Mouse (Mus musculus) thymus, adult 2 months (tissue): ENCODE measurements at regions not wholly inside any gene's neighbourhood (a gene's known extent, or its start where the extent isn't known, plus 50 kb on each side); places are given as distances from the start of the nearest gene placed in this dataset.

ENCODE experiments used
- DNase-seq: peaks from one replicate; pipeline ENCODE4 v3.0.0; 2021
- H3K27ac ChIP-seq: fragments of 200-500 bp; 2 replicates; pipeline ENCODE4 v1.5.1; 2012; ENCODE audit warnings: low read length, control low read depth; ENCODE audit not compliant: control insufficient read depth, insufficient read depth
- H3K27me3 ChIP-seq: fragments of 200-500 bp; 2 replicates; pipeline ENCODE4 v1.6.1; 2012; ENCODE audit warnings: mild to moderate bottlenecking, low read length, moderate library complexity, mixed read lengths; ENCODE audit not compliant: control insufficient read depth, insufficient read depth
- H3K36me3 ChIP-seq: fragments of 200-500 bp; 2 replicates; pipeline ENCODE4 v1.6.1; 2012; ENCODE audit warnings: mild to moderate bottlenecking, low read length, moderate library complexity; ENCODE audit not compliant: control insufficient read depth, insufficient read depth
- H3K4me1 ChIP-seq: fragments of 200-500 bp; replicated peaks from 2 replicates; pipeline ENCODE4 v1.6.1; 2012; ENCODE audit warnings: low read length; ENCODE audit not compliant: control insufficient read depth, insufficient read depth
- H3K4me3 ChIP-seq: fragments of 200-500 bp; 2 replicates; pipeline ENCODE4 v1.5.1; 2012; ENCODE audit warnings: mild to moderate bottlenecking, low read length, control low read depth, moderate library complexity; ENCODE audit not compliant: control insufficient read depth, insufficient read depth
- CTCF ChIP-seq: fragments of 200-500 bp; IDR thresholded peaks from 2 replicates; pipeline ENCODE4 v1.5.1; 2012; ENCODE audit warnings: mild to moderate bottlenecking, control low read depth, low read length, moderate library complexity, borderline replicate concordance; ENCODE audit not compliant: control insufficient read depth, poor library complexity, insufficient read depth; ENCODE audit errors: extremely low read depth
- POLR2A ChIP-seq: fragments of 200-500 bp; IDR thresholded peaks from 2 replicates; pipeline ENCODE4 v1.6.1; 2012; ENCODE audit warnings: mild to moderate bottlenecking, low read length, control low read depth, moderate library complexity; ENCODE audit not compliant: control insufficient read depth, poor library complexity, insufficient read depth; ENCODE audit errors: extremely low read depth
- WGBS: fragments of 180-500 bp; shearing (Covaris S2); methylation state at CpG from one replicate; pipeline ENCODE4 v1.1.7; 2018; 5-methylcytosine and 5-hydroxymethylcytosine counted together

GRCm38 (mm10) chr3:136611682-136612081, 58.2 kb upstream of the Ppp3ca start:
- peak; percentile 36 for DNase-seq
- WGBS = 6% methylated on average over 4 of the region's 4 CpGs
- no peaks in the 10 kb centered on the region; the same call in 1 of the 2 replicates for H3K4me1 ChIP-seq
- no peaks in the 10 kb centered on the region for H3K27me3 ChIP-seq
- H3K36me3 ChIP-seq = no peaks in the 10 kb centered on the region
- no peak overlapping the region for H3K4me3 ChIP-seq
- H3K27ac ChIP-seq = no peak overlapping the region
- TF ChIP-seq CTCF = no peak
- TF ChIP-seq POLR2A = no peak

DNA sequence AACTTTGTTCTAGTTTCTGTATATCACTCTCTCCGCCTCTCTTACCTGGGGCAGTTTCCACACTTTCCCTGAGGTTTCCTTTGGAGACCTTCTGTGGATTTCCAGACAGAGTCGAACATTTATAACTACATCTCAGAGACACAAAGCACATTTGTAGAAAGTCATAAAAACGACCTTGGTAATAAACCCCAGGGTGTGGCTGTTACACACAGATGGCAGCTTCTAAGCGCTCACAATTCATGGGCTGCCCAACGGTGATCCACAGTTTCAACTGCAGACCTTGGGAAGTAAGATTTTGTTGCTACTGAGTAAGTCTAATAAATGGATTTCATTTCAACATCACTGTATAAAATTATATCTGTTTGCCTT, 59.4 kb upstream of the Ppp3ca start:
- TF ChIP-seq POLR2A = no peak
- TF ChIP-seq CTCF = no peak
- WGBS = 73% methylated on average over 5 of the region's 5 CpGs

DNA sequence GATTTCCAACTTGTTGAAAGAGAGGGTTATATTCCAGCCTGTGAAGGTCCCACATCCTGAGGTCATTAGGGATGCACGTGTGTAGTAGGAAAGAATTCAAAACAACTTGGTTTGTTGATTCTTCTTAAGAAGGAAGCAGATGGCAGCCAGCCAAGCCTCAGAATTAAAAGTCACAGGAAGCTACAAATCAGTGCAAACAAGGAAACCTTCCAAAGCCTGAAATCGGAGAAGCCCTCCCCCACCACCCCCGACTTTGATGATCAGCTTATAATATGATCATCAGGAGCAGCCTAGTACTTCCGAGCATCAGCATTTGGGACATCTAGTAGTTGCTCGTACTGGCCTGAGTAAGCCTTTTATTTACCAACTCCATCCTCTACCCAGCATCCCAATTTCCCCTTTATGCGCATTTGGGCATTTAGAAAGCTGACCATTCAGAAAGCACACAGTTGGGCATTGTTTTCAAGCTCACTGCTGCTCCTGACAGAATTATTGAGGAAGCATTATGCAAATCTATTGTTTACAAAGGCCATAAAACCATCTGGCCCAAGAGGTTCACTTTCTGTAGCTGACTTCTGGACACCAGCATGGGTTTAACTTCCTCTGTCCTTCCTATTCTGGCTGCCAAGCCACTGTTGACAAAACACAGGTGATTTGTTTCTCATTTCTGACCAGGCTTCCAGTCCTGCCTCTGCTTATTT, 59.9 kb upstream of the Ppp3ca start:
- 47% methylated on average over 6 of the region's 6 CpGs for WGBS
- Histone ChIP-seq H3K4me3 (no peak overlapping the region), H3K27ac (no peak overlapping the region), H3K4me1 (no peaks in the 10 kb centered on the region; the same call in 1 of the 2 replicates), H3K36me3 (no peaks in the 10 kb centered on the region), H3K27me3 (no peaks in the 10 kb centered on the region)
- no peak for DNase-seq
- TF ChIP-seq POLR2A (no peak), CTCF (no peak)

More for the DNA sequence above, 59.4 kb upstream of the Ppp3ca start:
- Histone ChIP-seq H3K36me3 (no peaks in the 10 kb centered on the region), H3K4me1 (no peaks in the 10 kb centered on the region; the same call in 1 of the 2 replicates), H3K27me3 (no peaks in the 10 kb centered on the region), H3K27ac (no peak overlapping the region), H3K4me3 (no peak overlapping the region)
- DNase-seq = no peak

- H3K27me3 ChIP-seq = no peaks in the 10 kb centered on the region
- no peak for TF ChIP-seq CTCF
- no peak for TF ChIP-seq POLR2A
- H3K36me3 ChIP-seq = no peaks in the 10 kb centered on the region
- H3K27ac ChIP-seq = no peak overlapping the region
- 96% methylated on average over 1 of the region's 1 CpGs for WGBS
- no peak overlapping the region for H3K4me3 ChIP-seq
- DNase-seq = no peak
- H3K4me1 ChIP-seq = no peaks in the 10 kb centered on the region
These were observed 68.2 kb upstream of the Ppp3ca start for GRCm38 (mm10) chr3:136601706-136602105.

GRCm38 (mm10) chr3:136583937-136584336, 86.0 kb upstream of the Ppp3ca start:
- Histone ChIP-seq H3K4me1 (no peaks in the 10 kb centered on the region), H3K4me3 (no peak overlapping the region), H3K27me3 (no peaks in the 10 kb centered on the region), H3K36me3 (no peaks in the 10 kb centered on the region), H3K27ac (no peak overlapping the region)
- TF ChIP-seq CTCF = no peak
- TF ChIP-seq POLR2A = no peak
- DNase-seq = no peak
- 94% methylated on average over 1 of the region's 1 CpGs for WGBS

- TF ChIP-seq POLR2A = no peak
- TF ChIP-seq CTCF = no peak
- no peaks in the 10 kb centered on the region for H3K4me1 ChIP-seq
- H3K27me3 ChIP-seq = no peaks in the 10 kb centered on the region
- H3K27ac ChIP-seq = no peak overlapping the region
- no peak for DNase-seq
- 75% methylated on average over 3 of the region's 3 CpGs for WGBS
- no peaks in the 10 kb centered on the region for H3K36me3 ChIP-seq
- no peak overlapping the region for H3K4me3 ChIP-seq
These were observed 91.9 kb upstream of the Ppp3ca start for GRCm38 (mm10) chr3:136578016-136578415.
